Mouse (Mus musculus): Measurements from ENCODE around the gene Gad2. TPM values are rescaled to one million over a fixed set of nuclear protein-coding genes. Genes with fewer than 3 reads are reported as not detected.

Gene Gad2
- polyA plus RNA-seq, 1 experiment from 2014 or later: not detected

DNA sequence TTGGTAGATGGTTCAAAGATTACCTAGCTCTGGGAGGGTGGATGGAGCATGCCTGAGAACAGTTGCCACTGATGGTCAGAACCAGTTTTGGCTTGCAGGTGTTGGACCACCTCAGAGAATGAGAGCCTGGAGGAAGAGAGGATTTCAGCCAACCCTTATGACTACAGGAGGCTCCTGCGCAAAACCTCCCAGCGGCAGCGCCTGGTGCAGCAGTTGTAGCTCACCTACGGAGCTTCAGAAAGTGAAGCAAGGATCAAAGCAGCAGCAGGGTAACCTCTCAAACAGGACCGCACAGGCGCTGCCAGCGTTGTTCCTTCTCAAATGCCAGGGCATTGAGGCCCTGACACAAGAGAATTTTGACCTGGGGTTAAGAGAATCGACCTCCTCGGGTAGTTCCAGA is 4.1 kb upstream of the Gad2 start:
- Histone ChIP-seq H3K27ac (ENCODE audit: low read depth, low read length) (no peak overlapping the region), H3K4me3 (ENCODE audit: low read depth, low read length) (no peak overlapping the region), H3K9me3 (ENCODE audit: control insufficient read depth) (no peaks in the 10 kb centered on the region), H3K4me1 (replicated peaks; ENCODE audit: control insufficient read depth, insufficient read depth, low read length) (no peaks in the 10 kb centered on the region), H3K9ac (ENCODE audit: low read depth, low read length) (no peak overlapping the region), H3K4me2 (replicated peaks; ENCODE audit: low read depth) (no peak overlapping the region), H3K27me3 (replicated peaks; ENCODE audit: control insufficient read depth, insufficient read depth, low read length) (peaks cover 53% of the 10 kb centered on the region), H3K36me3 (ENCODE audit: control insufficient read depth, insufficient read depth) (no peaks in the 10 kb centered on the region)
- no peak for TF ChIP-seq CTCF (IDR thresholded peaks at IDR 0.05; ENCODE audit: low read depth)
- ATAC-seq: no peak
- under 1% methylated on average over 9 of the region's 9 CpGs for WGBS

DNA sequence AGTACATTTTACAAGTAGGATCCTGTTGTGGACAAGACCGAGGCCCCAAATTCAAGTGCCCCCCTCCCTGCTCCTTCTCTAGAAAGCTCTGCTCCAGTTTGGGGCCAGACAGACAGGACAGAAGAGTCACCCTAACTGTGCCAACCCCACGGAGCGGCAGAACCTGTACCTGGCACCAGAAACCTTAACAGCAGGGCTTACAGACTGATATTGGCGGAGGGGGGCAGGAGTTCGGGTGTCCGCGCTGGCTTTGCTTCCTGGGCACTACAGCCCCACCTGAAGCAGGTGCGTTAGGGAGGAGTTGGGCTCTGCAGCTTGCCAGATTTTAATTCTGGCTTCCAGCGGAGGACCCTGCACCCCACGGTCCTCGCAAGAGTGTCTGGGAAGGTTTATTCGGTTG is 2.6 kb upstream of the Gad2 start:
- H3K9me3 ChIP-seq (ENCODE audit: control insufficient read depth): no peaks in the 10 kb centered on the region
- H3K27me3 ChIP-seq (replicated peaks; ENCODE audit: control insufficient read depth, insufficient read depth, low read length): peaks cover 67% of the 10 kb centered on the region
- WGBS: 5% methylated on average over 12 of the region's 12 CpGs
- no peak overlapping the region for H3K4me2 ChIP-seq (replicated peaks; ENCODE audit: low read depth)
- H3K27ac ChIP-seq (ENCODE audit: low read depth, low read length): no peak overlapping the region
- H3K4me1 ChIP-seq (replicated peaks; ENCODE audit: control insufficient read depth, insufficient read depth, low read length): no peaks in the 10 kb centered on the region
- no peak overlapping the region for H3K9ac ChIP-seq (ENCODE audit: low read depth, low read length)
- no peaks in the 10 kb centered on the region for H3K36me3 ChIP-seq (ENCODE audit: control insufficient read depth, insufficient read depth)
- ATAC-seq: no peak
- no peak overlapping the region for H3K4me3 ChIP-seq (ENCODE audit: low read depth, low read length)
- TF ChIP-seq CTCF (IDR thresholded peaks at IDR 0.05; ENCODE audit: low read depth): no peak

DNA sequence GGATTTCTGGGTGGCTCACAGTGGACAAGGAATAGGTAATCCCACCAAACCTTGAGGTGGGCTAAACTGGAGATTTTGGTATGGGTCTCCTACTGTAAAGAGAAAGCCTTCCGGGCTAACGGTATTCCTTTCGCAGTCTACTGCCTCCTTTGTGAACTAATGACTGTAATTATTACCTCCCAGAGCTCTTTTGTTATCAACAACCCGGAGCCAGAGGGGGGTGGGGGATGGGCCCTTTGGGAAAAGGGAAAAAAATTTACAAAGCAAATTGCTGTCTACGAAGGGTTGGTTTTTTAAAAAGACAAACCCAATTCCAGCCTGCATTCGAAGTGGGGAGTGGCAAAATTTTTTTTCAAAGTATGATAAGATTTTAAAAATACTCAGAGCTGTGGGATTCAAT is 2.0 kb upstream of the Gad2 start:
- Histone ChIP-seq H3K36me3 (ENCODE audit: control insufficient read depth, insufficient read depth) (no peaks in the 10 kb centered on the region), H3K4me2 (replicated peaks; ENCODE audit: low read depth) (no peak overlapping the region), H3K27ac (ENCODE audit: low read depth, low read length) (no peak overlapping the region), H3K27me3 (replicated peaks; ENCODE audit: control insufficient read depth, insufficient read depth, low read length) (peaks cover 73% of the 10 kb centered on the region), H3K4me1 (replicated peaks; ENCODE audit: control insufficient read depth, insufficient read depth, low read length) (no peaks in the 10 kb centered on the region), H3K4me3 (ENCODE audit: low read depth, low read length) (no peak overlapping the region), H3K9me3 (ENCODE audit: control insufficient read depth) (no peaks in the 10 kb centered on the region), H3K9ac (ENCODE audit: low read depth, low read length) (no peak overlapping the region)
- no peak for TF ChIP-seq CTCF (IDR thresholded peaks at IDR 0.05; ENCODE audit: low read depth)
- ATAC-seq: no peak
- 2% methylated on average over 6 of the region's 6 CpGs for WGBS

DNA sequence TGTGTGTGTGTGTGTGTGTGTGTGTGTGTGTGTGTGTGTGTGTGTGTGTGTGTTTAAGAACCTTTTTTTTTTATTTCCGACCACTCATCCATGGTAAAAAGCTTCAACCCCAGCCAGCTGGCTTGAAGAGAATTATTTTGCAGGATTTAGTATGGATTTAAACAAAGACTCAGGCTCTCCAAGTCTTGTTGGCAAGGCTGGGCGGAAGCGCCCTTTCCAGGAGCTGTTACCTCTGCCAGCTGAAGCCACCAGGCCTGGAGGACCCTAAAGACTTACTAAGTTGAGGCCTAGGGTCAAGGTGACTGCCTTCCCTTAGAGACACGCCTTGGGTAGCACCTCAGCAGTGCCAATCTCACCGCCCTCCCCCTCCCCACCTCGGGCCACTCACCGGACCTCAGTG is 1.5 kb upstream of the Gad2 start:
- Histone ChIP-seq H3K27me3 (replicated peaks; ENCODE audit: control insufficient read depth, insufficient read depth, low read length) (peaks cover 79% of the 10 kb centered on the region), H3K9ac (ENCODE audit: low read depth, low read length) (no peak overlapping the region), H3K36me3 (ENCODE audit: control insufficient read depth, insufficient read depth) (no peaks in the 10 kb centered on the region), H3K4me2 (replicated peaks; ENCODE audit: low read depth) (no peak overlapping the region), H3K4me1 (replicated peaks; ENCODE audit: control insufficient read depth, insufficient read depth, low read length) (no peaks in the 10 kb centered on the region), H3K27ac (ENCODE audit: low read depth, low read length) (no peak overlapping the region), H3K9me3 (ENCODE audit: control insufficient read depth) (no peaks in the 10 kb centered on the region), H3K4me3 (ENCODE audit: low read depth, low read length) (no peak overlapping the region)
- ATAC-seq: no peak
- no peak for TF ChIP-seq CTCF (IDR thresholded peaks at IDR 0.05; ENCODE audit: low read depth)
- WGBS: 9% methylated on average over 7 of the region's 7 CpGs

DNA sequence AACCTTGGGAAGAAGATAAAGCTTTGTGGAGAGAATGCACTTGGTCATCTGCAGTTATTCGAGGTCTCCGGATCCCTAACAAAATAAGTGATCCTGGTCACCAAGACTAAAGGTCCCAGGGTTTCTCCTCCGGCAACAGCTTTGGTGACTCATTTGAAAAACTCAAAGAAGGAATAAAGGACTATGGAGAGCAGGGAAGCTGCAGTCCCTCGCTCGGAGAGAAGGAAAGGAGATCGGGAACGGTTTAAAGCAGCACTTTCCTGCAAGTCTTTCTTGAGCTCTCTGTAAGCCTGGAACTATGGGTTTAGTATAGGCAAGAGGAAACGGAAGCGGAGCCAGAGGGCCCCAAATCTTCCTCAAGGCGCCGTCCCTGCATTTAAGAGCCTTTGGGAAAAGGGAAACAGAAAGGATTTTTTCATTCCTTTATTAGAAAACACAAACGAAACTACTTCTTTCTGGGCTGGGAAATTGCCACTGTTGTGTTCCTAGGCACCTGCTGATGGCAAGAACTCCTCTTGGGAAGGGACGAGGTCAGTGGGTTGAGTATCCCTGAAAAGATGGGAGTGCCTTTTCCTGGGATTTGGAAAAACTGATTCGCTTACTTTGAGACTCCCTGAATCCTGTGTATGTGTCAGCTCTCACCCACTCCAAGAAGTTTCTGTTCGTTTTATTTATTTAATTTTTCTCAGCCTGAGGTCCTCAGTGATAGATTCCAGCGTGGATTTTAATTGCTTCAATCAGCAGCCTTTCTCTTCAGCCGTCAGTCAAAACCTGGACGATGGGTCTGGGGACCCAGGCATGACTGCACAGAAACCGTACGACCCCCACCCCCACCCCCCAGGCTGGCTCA is 802 bp upstream of the Gad2 start:
- H3K36me3 ChIP-seq (ENCODE audit: control insufficient read depth, insufficient read depth): no peaks in the 10 kb centered on the region
- no peak for TF ChIP-seq CTCF (IDR thresholded peaks at IDR 0.05; ENCODE audit: low read depth)
- H3K9me3 ChIP-seq (ENCODE audit: control insufficient read depth): no peaks in the 10 kb centered on the region
- H3K4me2 ChIP-seq (replicated peaks; ENCODE audit: low read depth): peak overlapping the region; percentile 60; the same call in 1 of the 2 replicates
- H3K27me3 ChIP-seq (replicated peaks; ENCODE audit: control insufficient read depth, insufficient read depth, low read length): peaks cover 85% of the 10 kb centered on the region
- H3K4me1 ChIP-seq (replicated peaks; ENCODE audit: control insufficient read depth, insufficient read depth, low read length): no peaks in the 10 kb centered on the region
- no peak overlapping the region for H3K27ac ChIP-seq (ENCODE audit: low read depth, low read length)
- no peak for ATAC-seq
- 0 out of 2 replicates have a peak overlapping the region, but pooled peaks have one; percentile 35 for H3K4me3 ChIP-seq (ENCODE audit: low read depth, low read length)
- 5% methylated on average over 20 of the region's 20 CpGs for WGBS
- H3K9ac ChIP-seq (ENCODE audit: low read depth, low read length): no peak overlapping the region

DNA sequence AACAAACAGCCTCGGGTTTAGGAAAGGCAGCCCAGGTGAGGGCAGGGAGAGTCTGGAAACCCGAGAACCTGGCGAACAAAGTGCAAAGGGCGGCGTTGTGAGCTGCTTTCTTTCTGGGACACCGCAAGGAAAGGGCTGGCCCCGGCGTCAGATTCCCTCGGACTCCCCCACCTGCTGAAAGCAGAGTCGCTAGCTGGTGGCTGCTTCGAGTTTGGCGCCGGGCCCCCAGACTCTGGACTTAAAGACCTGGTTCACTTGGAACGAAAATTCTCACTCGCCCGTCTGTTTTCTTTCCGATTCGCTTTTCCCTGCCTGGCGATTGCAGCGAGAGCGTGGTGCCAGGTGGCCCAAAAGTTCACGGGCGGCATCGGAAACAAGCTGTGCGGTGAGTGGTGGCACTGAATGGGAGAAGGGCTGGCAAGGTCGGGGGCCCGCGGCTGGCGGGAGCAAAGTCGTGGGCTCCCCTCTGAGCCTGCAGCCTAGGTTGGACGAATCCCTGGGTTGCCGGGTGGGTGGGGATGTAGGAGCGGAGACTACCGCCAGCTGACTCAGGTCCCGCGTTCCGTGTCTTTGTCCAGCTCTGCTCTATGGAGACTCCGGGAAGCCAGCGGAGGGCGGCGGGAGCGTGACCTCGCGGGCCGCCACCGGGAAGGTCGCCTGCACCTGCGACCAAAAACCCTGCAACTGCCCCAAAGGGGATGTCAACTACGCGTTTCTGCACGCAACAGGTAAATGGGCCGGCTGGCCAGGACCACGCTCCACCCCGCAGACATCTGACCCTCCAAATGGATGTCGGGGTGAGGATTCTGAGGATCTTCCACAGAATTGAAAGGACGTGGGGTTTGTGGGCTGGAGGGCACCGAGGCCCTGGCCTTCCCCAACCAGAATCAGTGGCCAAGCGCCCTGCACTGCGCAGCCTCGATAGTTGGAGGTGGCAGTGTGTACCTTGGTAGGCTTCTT is 1.4 kb downstream of the Gad2 start:
- TF ChIP-seq CTCF (IDR thresholded peaks at IDR 0.05; ENCODE audit: low read depth): no peak
- peaks cover 93% of the 10 kb centered on the region for H3K27me3 ChIP-seq (replicated peaks; ENCODE audit: control insufficient read depth, insufficient read depth, low read length)
- H3K4me2 ChIP-seq (replicated peaks; ENCODE audit: low read depth): peak overlapping the region; percentile 60
- peak overlapping the region; percentile 35 for H3K4me3 ChIP-seq (ENCODE audit: low read depth, low read length)
- 1% methylated on average over 60 of the region's 60 CpGs for WGBS
- H3K9ac ChIP-seq (ENCODE audit: low read depth, low read length): no peak overlapping the region
- H3K9me3 ChIP-seq (ENCODE audit: control insufficient read depth): no peaks in the 10 kb centered on the region
- no peak overlapping the region for H3K27ac ChIP-seq (ENCODE audit: low read depth, low read length)
- H3K36me3 ChIP-seq (ENCODE audit: control insufficient read depth, insufficient read depth): no peaks in the 10 kb centered on the region
- no peak for ATAC-seq
- no peaks in the 10 kb centered on the region for H3K4me1 ChIP-seq (replicated peaks; ENCODE audit: control insufficient read depth, insufficient read depth, low read length)
